Mouse (Mus musculus) forebrain, embryonic 14.5 days (tissue): ENCODE measurements around the gene Grb10. TPM values are rescaled to one million over a fixed set of nuclear protein-coding genes. Genes with fewer than 3 reads are reported as not detected.

Experiments
- ATAC-seq: fragments of 200-750 bp; cut with Nextera tagmentation; 2 replicates; pipeline ENCODE4 v1.8.0; 2017; ENCODE audit warnings: mild to moderate bottlenecking, moderate library complexity
- DNase-seq: peaks from one replicate; pipeline ENCODE4 v3.0.0-alpha.2; 2015; ENCODE audit warnings: low spot score
- H3K27ac ChIP-seq: fragments of 300-500 bp; sonication (generic); 2 replicates; pipeline ENCODE4 v1.5.1; 2014; ENCODE audit warnings: low read depth, mild to moderate bottlenecking, control low read depth, low read length, moderate library complexity
- H3K27me3 ChIP-seq: fragments of 300-500 bp; sonication (generic); replicated peaks from 2 replicates; pipeline ENCODE4 v1.6.1; 2014; ENCODE audit warnings: low read length, control low read depth, mixed read lengths; ENCODE audit not compliant: control insufficient read depth, insufficient read depth
- H3K36me3 ChIP-seq: fragments of 300-500 bp; sonication (generic); 2 replicates; pipeline ENCODE4 v1.6.1; 2014; ENCODE audit warnings: low read length, control low read depth; ENCODE audit not compliant: control insufficient read depth, insufficient read depth
- H3K4me1 ChIP-seq: fragments of 300-500 bp; sonication (generic); 2 replicates; pipeline ENCODE4 v1.6.1; 2014; ENCODE audit warnings: antibody characterized with exemption, low read length, control low read depth; ENCODE audit not compliant: control insufficient read depth, insufficient read depth
- H3K4me2 ChIP-seq: fragments of 300-500 bp; sonication (generic); 2 replicates; pipeline ENCODE4 v1.6.1; 2014; ENCODE audit warnings: mild to moderate bottlenecking, control low read depth, low read length
- H3K4me3 ChIP-seq: fragments of 300-500 bp; sonication (generic); 2 replicates; pipeline ENCODE4 v1.5.1; 2014; ENCODE audit warnings: low read depth, low read length, control low read depth
- H3K9ac ChIP-seq: fragments of 300-500 bp; sonication (generic); 2 replicates; pipeline ENCODE4 v1.6.1; 2014; ENCODE audit warnings: mild to moderate bottlenecking, low read length, control low read depth, moderate library complexity
- H3K9me3 ChIP-seq: fragments of 300-500 bp; sonication (generic); replicated peaks from 2 replicates; pipeline ENCODE4 v1.6.1; 2016; ENCODE audit warnings: low read length, control low read depth, mixed read lengths; ENCODE audit not compliant: control insufficient read depth
- WGBS: fragments of 180-500 bp; shearing (Covaris S2); extraction: QIAGEN DNeasy Blood & Tissue Kit; methylation state at CpG from one replicate; pipeline ENCODE4 v1.1.7; 2014; 5-methylcytosine and 5-hydroxymethylcytosine counted together
- polyA plus RNA-seq: library from polyadenylated mRNA; unstranded; fragments of >200 nt; fragmentation: Nextera tagmentation; extraction: Ambion mirVana; gene quantifications from 2 replicates; pipeline ENCODE4 v1.2.1, GENCODE M21; 2014

Grb10 gene
- polyA plus RNA-seq, 1 experiment from 2014 or later = 66.2 TPM

GRCm38 (mm10) chr11:12023051-12023450 is 15.4 kb downstream of the Grb10 start:
- DNase-seq (no peak), ATAC-seq (no peak)
- Histone ChIP-seq H3K27me3 (peaks cover 59% of the 10 kb centered on the region), H3K4me2 (no peak overlapping the region), H3K9ac (no peak overlapping the region), H3K36me3 (peaks cover 5% of the 10 kb centered on the region; the same call in 1 of the 2 replicates), H3K9me3 (peaks cover 33% of the 10 kb centered on the region), H3K4me3 (no peak overlapping the region), H3K27ac (no peak overlapping the region), H3K4me1 (no peaks in the 10 kb centered on the region)
- 60% methylated on average over 3 of the region's 3 CpGs for WGBS

GRCm38 (mm10) chr11:12019651-12020050 is 18.8 kb downstream of the Grb10 start:
- Histone ChIP-seq H3K9me3 (peaks cover 9% of the 10 kb centered on the region), H3K4me1 (no peaks in the 10 kb centered on the region), H3K4me2 (no peak overlapping the region), H3K27me3 (peaks cover 40% of the 10 kb centered on the region), H3K27ac (no peak overlapping the region), H3K4me3 (no peak overlapping the region), H3K9ac (no peak overlapping the region), H3K36me3 (peaks cover 3% of the 10 kb centered on the region; the same call in 1 of the 2 replicates)
- no peak for ATAC-seq
- DNase-seq = no peak
- WGBS = 76% methylated on average over 1 of the region's 1 CpGs

- Histone ChIP-seq H3K9ac (no peak overlapping the region), H3K9me3 (0 out of 2 replicates have a peak, but pooled peaks cover 4% of the 10 kb centered on the region), H3K4me3 (no peak overlapping the region), H3K4me2 (no peak overlapping the region), H3K4me1 (no peaks in the 10 kb centered on the region), H3K27me3 (peaks cover 33% of the 10 kb centered on the region), H3K27ac (no peak overlapping the region), H3K36me3 (peaks cover 3% of the 10 kb centered on the region; the same call in 1 of the 2 replicates)
- ATAC-seq (no peak), DNase-seq (no peak)
- WGBS = 89% methylated on average over 4 of the region's 4 CpGs
These were observed 19.9 kb downstream of the Grb10 start for GRCm38 (mm10) chr11:12018604-12019003.

DNA sequence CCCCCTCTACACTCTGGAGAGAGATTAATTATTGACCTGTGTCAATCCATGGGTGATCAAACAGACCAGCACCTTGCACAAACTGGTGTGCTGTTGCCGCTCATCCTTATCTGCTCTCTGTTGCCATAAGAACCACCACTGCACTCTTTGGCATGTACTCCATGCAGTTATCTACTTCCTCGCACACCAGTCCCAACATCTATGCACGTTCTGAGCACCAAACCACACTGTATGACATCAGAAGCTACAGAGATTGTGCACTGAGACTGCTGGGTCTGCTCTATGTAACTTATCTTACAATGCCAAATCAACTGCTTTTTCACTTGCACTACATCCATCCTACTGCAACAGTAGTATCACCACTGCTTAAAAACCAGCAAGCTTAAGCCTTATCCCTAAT is 28.4 kb downstream of the Grb10 start:
- no peak for DNase-seq
- ATAC-seq = no peak
- no peak overlapping the region for H3K27ac ChIP-seq
- H3K27me3 ChIP-seq = no peaks in the 10 kb centered on the region
- H3K9ac ChIP-seq = no peak overlapping the region
- H3K4me1 ChIP-seq = no peaks in the 10 kb centered on the region
- 0 out of 2 replicates have a peak, but pooled peaks cover 2% of the 10 kb centered on the region for H3K36me3 ChIP-seq
- H3K4me3 ChIP-seq = no peak overlapping the region
- H3K4me2 ChIP-seq = no peak overlapping the region
- 90% methylated on average over 3 of the region's 3 CpGs for WGBS
- peaks cover 11% of the 10 kb centered on the region for H3K9me3 ChIP-seq

DNA sequence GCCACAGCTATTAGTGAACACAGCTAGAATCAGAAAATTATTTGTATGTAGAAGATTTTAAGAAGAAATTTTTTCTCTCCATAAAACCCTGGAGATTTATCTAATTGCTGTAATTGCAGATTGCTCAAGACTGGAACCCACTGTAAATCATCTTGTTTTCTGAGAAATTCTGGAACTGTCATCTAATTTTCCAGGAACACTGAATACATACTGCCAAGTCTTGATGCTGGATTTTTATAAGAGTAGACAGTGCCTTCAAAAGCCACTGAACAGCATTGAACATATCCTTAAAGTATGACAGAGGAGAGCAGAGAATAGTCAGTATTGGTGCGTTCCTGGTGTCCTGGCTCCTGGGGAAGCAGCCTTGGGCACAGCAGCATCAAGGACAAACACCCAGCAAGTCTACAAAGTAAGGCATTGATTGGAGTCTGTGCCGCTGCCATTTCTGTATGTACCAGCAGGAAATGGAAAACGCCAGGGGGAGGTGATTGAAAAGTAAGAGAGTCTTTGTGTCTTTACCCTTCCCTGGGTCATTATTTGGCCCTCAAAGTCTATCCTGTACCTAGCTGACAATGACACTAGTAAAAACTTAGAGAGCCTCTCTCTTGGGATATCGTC is 38.1 kb downstream of the Grb10 start:
- 69% methylated on average over 4 of the region's 4 CpGs for WGBS
- no peak for ATAC-seq

DNA sequence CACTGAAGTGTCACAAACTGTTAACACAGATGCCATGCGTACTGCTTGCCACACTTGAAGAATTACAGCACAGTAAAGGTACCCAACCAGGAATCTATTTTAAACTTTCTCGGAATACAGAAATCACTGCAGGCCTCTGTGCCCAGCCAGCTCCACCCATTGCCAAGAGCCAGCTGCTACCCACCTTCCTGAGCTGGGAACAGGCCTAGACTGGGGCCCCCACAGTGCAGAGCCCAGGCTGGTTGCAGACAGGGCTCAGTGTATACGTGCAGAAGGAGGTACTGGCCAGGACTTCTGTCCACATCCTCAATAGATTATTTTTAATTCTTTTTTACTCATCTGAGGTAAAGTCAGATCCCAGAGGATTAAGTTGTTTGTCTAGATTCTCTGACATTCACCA is 39.6 kb downstream of the Grb10 start:
- H3K9ac ChIP-seq = no peak overlapping the region

More for the DNA sequence above, 38.1 kb downstream of the Grb10 start:
- Histone ChIP-seq H3K27me3 (no peaks in the 10 kb centered on the region), H3K4me3 (no peak overlapping the region), H3K4me1 (no peaks in the 10 kb centered on the region), H3K9me3 (no peaks in the 10 kb centered on the region), H3K9ac (no peak overlapping the region), H3K27ac (no peak overlapping the region), H3K4me2 (no peak overlapping the region), H3K36me3 (no peaks in the 10 kb centered on the region)
- DNase-seq = no peak

GRCm38 (mm10) chr11:11997045-11997444 is 41.4 kb downstream of the Grb10 start:
- ATAC-seq (peak; percentile 72), DNase-seq (peak; percentile 32)
- no peaks in the 10 kb centered on the region for H3K9me3 ChIP-seq
- WGBS = 55% methylated on average over 1 of the region's 1 CpGs
- H3K4me2 ChIP-seq = no peak overlapping the region
- H3K27ac ChIP-seq = no peak overlapping the region
- H3K9ac ChIP-seq = no peak overlapping the region
- H3K4me1 ChIP-seq = no peaks in the 10 kb centered on the region
- H3K4me3 ChIP-seq = no peak overlapping the region
- H3K36me3 ChIP-seq = no peaks in the 10 kb centered on the region
- no peaks in the 10 kb centered on the region for H3K27me3 ChIP-seq

More for the DNA sequence above, 39.6 kb downstream of the Grb10 start:
- WGBS = 87% methylated on average over 3 of the region's 3 CpGs
- Histone ChIP-seq H3K4me1 (no peaks in the 10 kb centered on the region), H3K27ac (no peak overlapping the region), H3K4me3 (no peak overlapping the region), H3K4me2 (no peak overlapping the region), H3K27me3 (no peaks in the 10 kb centered on the region), H3K36me3 (no peaks in the 10 kb centered on the region), H3K9me3 (no peaks in the 10 kb centered on the region)
- no peak for DNase-seq
- no peak for ATAC-seq

DNA sequence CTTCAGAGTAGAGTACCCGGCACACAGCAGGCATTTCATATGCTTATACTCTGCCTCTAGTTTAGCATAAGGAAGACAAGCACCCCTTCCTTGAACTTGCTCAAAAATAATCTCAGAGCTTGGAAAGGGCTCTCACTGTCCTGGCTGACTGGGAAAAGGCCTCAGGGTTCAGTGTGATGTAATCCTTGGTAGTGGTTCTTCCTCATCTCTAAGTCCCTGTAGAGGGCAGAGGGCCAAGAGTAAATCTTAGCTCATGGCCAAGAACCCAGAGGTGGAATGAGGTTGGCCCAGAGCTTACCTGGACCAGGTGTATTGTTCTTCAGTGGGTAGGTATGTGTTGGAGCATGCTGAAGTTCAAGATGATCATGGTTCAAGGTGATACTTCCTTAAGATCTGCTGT is 43.1 kb downstream of the Grb10 start:
- H3K4me1 ChIP-seq = no peaks in the 10 kb centered on the region
- H3K27me3 ChIP-seq = no peaks in the 10 kb centered on the region
- H3K27ac ChIP-seq = no peak overlapping the region
- DNase-seq = no peak
- H3K9me3 ChIP-seq = no peaks in the 10 kb centered on the region
- H3K36me3 ChIP-seq = no peaks in the 10 kb centered on the region
- no peak overlapping the region for H3K4me3 ChIP-seq
- WGBS = 100% methylated on average over 1 of the region's 1 CpGs
- no peak for ATAC-seq
- H3K4me2 ChIP-seq = no peak overlapping the region
- no peak overlapping the region for H3K9ac ChIP-seq

- Histone ChIP-seq H3K27me3 (no peaks in the 10 kb centered on the region), H3K9ac (no peak overlapping the region), H3K27ac (no peak overlapping the region), H3K4me2 (no peak overlapping the region), H3K36me3 (no peaks in the 10 kb centered on the region), H3K9me3 (no peaks in the 10 kb centered on the region), H3K4me1 (no peaks in the 10 kb centered on the region), H3K4me3 (no peak overlapping the region)
- no peak for ATAC-seq
- no peak for DNase-seq
- 93% methylated on average over 5 of the region's 5 CpGs for WGBS
These were observed 44.7 kb downstream of the Grb10 start for GRCm38 (mm10) chr11:11993807-11994206.
